In the genomic region with DNA sequence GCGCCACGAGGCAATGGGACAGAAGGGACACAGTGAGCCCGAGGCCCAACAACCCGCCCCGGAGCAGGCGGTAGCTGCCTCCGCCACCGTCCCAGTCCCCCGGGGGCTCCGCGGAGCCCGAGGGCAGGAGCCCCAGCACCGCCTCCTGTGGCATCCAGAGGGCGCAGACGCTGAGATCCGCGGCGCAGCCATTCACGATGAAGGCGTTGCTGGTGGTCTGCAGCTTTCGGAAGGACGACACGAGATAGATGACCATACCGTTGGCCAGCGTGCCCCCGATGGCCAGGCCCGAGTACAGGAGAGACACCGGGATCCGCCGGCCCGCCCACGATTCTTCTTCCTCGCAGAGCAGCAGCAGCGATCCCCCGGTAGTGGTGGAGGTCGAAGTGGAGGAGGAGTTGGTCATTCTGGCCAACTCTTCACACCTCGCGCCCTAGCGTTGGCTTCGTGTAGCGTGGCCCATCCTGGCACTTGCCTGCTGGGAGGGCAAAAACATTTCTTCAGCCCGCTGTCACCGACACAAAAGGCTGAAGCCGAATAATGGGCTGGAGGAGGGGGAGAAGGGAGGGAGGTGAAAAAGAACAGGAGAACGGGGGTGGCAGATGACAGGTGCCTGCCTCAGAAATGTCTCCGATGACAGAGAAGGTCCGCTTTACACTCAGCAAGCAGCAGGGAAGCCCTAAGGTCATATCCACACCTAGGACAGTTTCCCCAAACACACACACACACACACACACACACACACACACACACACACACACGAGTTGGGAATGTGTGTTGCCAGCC, we compare ENCODE assay signal across 8 mouse cellular contexts. TPM values are rescaled to one million over a fixed set of nuclear protein-coding genes. Genes with fewer than 3 reads are reported as not detected.
DNase-seq lines count a peak whose midpoint lies in the region; ATAC-seq and TF ChIP-seq lines count a peak whose summit lies in the region.

No protein-coding gene starts in this region.

- peaks cover 2% of the 10 kb centered on the region for H3K4me1 ChIP-seq in spleen, adult 2 months (ENCODE audit: control insufficient read depth, insufficient read depth, insufficient read length)
- H3K4me1 ChIP-seq in heart, embryonic 11.5 days (ENCODE audit: control insufficient read depth, insufficient read depth, low read length) = peaks cover 13% of the 10 kb centered on the region

- no peaks in the 10 kb centered on the region for H3K9me3 ChIP-seq in heart, embryonic 11.5 days (replicated peaks; ENCODE audit: control insufficient read depth, low read length)

- H3K27ac ChIP-seq in spleen, adult 2 months (ENCODE audit: insufficient read depth, low read length) = no peak overlapping the region
- no peak overlapping the region for H3K27ac ChIP-seq in heart, embryonic 11.5 days (ENCODE audit: low read depth, low read length)
- peak overlapping the region; percentile 94 for H3K27ac ChIP-seq in left cerebral cortex, adult 2 months

- WGBS in spleen, adult 2 months = 2% methylated on average over 48 of the region's 48 CpGs
- WGBS in heart, embryonic 11.5 days (ENCODE audit: insufficient replicate concordance) = 1% methylated on average over 47 of the region's 48 CpGs

- no peak for TF ChIP-seq CTCF in spleen, adult 2 months (IDR thresholded peaks at IDR 0.05; ENCODE audit: extremely low read depth, insufficient read depth, insufficient read length, insufficient replicate concordance)
- peak; percentile 7 for TF ChIP-seq CTCF in left cerebral cortex, adult 2 months (IDR thresholded peaks at IDR 0.05)

- H3K9ac ChIP-seq in heart, embryonic 11.5 days (ENCODE audit: low read depth, low read length) = peak overlapping the region; percentile 59; the same call in 1 of the 2 replicates

- no peak for TF ChIP-seq POLR2A in spleen, adult 2 months (IDR thresholded peaks at IDR 0.05; ENCODE audit: low read depth, low read length)

- peak overlapping the region; percentile 40 for H3K4me3 ChIP-seq in spleen, adult 2 months (ENCODE audit: extremely low read depth, insufficient read depth, insufficient read length)
- peak overlapping the region; percentile 58 for H3K4me3 ChIP-seq in heart, embryonic 11.5 days (ENCODE audit: low read depth, low read length)
- H3K4me3 ChIP-seq in left cerebral cortex, adult 2 months = peak overlapping the region; percentile 67

- H3K27me3 ChIP-seq in spleen, adult 2 months (ENCODE audit: control insufficient read depth, insufficient read depth, low read length) = peaks cover 12% of the 10 kb centered on the region
- H3K27me3 ChIP-seq in heart, embryonic 11.5 days (ENCODE audit: control insufficient read depth, insufficient read depth, low read length) = peaks cover 51% of the 10 kb centered on the region

- peak; percentile 43; the same call in 1 of the 2 replicates for ATAC-seq in heart, embryonic 11.5 days (replicated peaks; ENCODE audit: insufficient number of reproducible peaks, low FRiP score, low TSS enrichment)
- ATAC-seq in megakaryocyte, adult 5-6 weeks (ENCODE audit: poor library complexity, severe bottlenecking) = peak; percentile 40; the same call in 1 of the 2 replicates

- no peaks in the 10 kb centered on the region for H3K36me3 ChIP-seq in spleen, adult 2 months (ENCODE audit: control insufficient read depth, insufficient read depth, low read length)
- H3K36me3 ChIP-seq in heart, embryonic 11.5 days (ENCODE audit: control insufficient read depth, insufficient read depth, low read length) = no peaks in the 10 kb centered on the region

- no peak for DNase-seq in spleen, adult 2 months (ENCODE audit: low read depth in 1 of 2, low spot score in 2 of 2)
- no peak for DNase-seq in spleen, postnatal 14 days (ENCODE audit: low spot score in 2 of 2)
- DNase-seq in embryo, embryonic 9.5 days (ENCODE audit: extremely low spot score) = peak; percentile 47
- peak; percentile 52 to 57 for DNase-seq in left cerebral cortex, adult 2 months (ENCODE audit: extremely low spot score in 1 of 2, low spot score in 2 of 2)
- DNase-seq in right cerebral cortex, postnatal 10 days (ENCODE audit: low spot score in 2 of 2) = peak; percentile 62 to 68
- DNase-seq in thymus, postnatal 10 days (ENCODE audit: low spot score in 2 of 2) = no peak

- intact Hi-C loops in left cerebral cortex, adult 2 months (cut with DNase I) = loop anchor here (1.0 to 5.0 kb wide), 6 partner anchors 44 to 220 kb away; no protein-coding TSS in a partner anchor

- H3K4me2 ChIP-seq in heart, embryonic 11.5 days = peak overlapping the region; percentile 99

RNA-seq across cellular contexts. Expression of gene Gpr88, which starts 0.9 kb away (rescaled TPM):
- 3.3 and 5.8 TPM in 2 replicates for polyA plus RNA-seq in spleen, adult 2 months (2012; rRNA removed)
- 0.11 and 0.34 TPM in 2 replicates for polyA plus RNA-seq in heart, embryonic 11.5 days (2014; fragmentation: Nextera tagmentation; extraction: Ambion mirVana)
- 10 to 100 TPM; 63.5 to 94.5 TPM for total RNA-seq in left cerebral cortex, adult 2 months (2021)
- total RNA-seq in megakaryocyte, adult 5-6 weeks (2015) = 0.07 TPM in 1 of 2 replicates, not detected in the other
- total RNA-seq in megakaryocyte, adult 5-6 weeks (2017) = 0.18 and 0.37 TPM in 2 replicates

Comparison
In these comparisons a context has a peak if more than half of its experiments do, and no peak if none do; other contexts are left out.
1. DNase-seq: peak in embryo, embryonic 9.5 days (single experiment), left cerebral cortex, adult 2 months (2 of 2) and right cerebral cortex, postnatal 10 days (2 of 2); none in spleen, adult 2 months (0 of 2), spleen, postnatal 14 days (0 of 2) and thymus, postnatal 10 days (0 of 2).
2. RNA of gene Gpr88, which starts 0.9 kb away (total RNA-seq): 63.5 to 94.5 TPM in left cerebral cortex, adult 2 months; 0.07 to 0.37 TPM in megakaryocyte, adult 5-6 weeks; every median in the first group is over 10 times any median in the second.
3. Peak in every context shown above with its lines, with median percentiles within 50 percentile points of each other: H3K4me3 ChIP-seq.